Mouse (Mus musculus): Measurements from ENCODE around the gene Ing5.
A peak's percentile ranks its signal among the peaks of the same experiment; 100 is the strongest.

The Ing5 gene

DNA sequence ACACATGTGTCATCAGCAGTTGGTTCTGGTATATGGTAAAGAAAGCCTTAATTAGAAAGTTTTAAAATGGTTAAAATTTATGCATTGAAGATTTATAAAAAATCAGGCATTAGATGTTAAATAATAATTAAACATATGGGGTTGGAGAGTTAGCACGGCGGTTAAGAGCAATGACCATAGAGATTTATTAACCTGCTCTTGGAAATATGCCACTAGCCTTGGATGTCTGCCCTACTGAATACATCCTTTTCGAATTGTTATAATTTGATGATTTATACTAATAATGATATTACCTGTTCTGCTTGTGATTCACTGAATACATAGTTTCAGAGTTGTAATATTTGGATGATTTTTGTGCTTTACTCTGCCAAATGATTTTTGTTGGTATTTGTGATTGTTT, 54.2 kb downstream of the Ing5 start:
- peak in 1 of 2 experiments; percentile 59 for DNase-seq (ENCODE audit: inconsistent age in 2 of 2, low spot score in 1 of 2)

DNA sequence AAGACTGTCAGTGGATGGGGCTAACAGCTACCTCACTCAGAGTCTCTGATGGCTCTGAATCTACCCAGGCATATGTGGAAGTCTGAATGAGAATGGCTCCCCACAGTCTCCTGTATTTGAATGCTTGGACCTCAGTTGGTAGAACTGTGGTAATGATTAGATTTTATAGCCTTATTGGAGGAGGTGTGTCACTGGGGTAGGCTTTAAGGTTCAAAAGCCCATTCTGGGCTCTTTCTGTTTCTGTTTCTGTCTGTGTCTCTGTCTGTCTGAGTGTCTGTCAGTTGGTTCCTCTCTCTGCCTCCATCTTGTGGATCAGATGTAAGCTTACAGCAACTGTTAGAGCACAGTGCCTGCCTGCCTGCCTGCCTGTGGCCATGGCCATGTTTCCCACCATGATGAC, 55.9 kb downstream of the Ing5 start:
- DNase-seq (ENCODE audit: inconsistent age in 2 of 2, low spot score in 1 of 2), result peak in 1 of 2 experiments; percentile 10

- peak in 1 of 2 experiments; percentile 13 for DNase-seq (ENCODE audit: inconsistent age in 2 of 2, low spot score in 1 of 2)
Measured at GRCm38 (mm10) chr1:93861048-93861447, 57.3 kb downstream of the Ing5 start, which contains the start of gene Gal3st2. TSS of gene Gal3st2 (plus strand) at chr1:93861306.
